Mouse (Mus musculus) heart, adult 2 months (tissue): ENCODE results near the gene Arf4. TPM values are rescaled to one million over a fixed set of nuclear protein-coding genes. Genes with fewer than 3 reads are reported as not detected.

ENCODE experiments used
- DNase-seq, 2 experiments: peaks; one replicate each; pipeline ENCODE4 v3.0.0; 2021
- H3K27ac ChIP-seq: fragments of 200-600 bp; 2 replicates; pipeline ENCODE4 v1.8.1; 2022
- H3K27me3 ChIP-seq: fragments of 200-500 bp; 2 replicates; pipeline ENCODE4 v1.6.1; 2012; ENCODE audit warnings: mild to moderate bottlenecking, low read length, inconsistent platforms, mixed read lengths; ENCODE audit not compliant: control insufficient read depth, insufficient read depth
- H3K36me3 ChIP-seq: fragments of 200-500 bp; 2 replicates; pipeline ENCODE4 v1.6.1; 2012; ENCODE audit warnings: low read length, inconsistent platforms; ENCODE audit not compliant: control insufficient read depth, insufficient read depth
- H3K4me1 ChIP-seq: fragments of 200-500 bp; 2 replicates; pipeline ENCODE4 v1.6.1; 2011; ENCODE audit warnings: low read length; ENCODE audit not compliant: control insufficient read depth, insufficient read depth
- H3K4me3 ChIP-seq: fragments of 200-600 bp; 2 replicates; pipeline ENCODE4 v1.8.1; 2022
- H3K79me2 ChIP-seq: fragments of 200-500 bp; replicated peaks from 2 replicates; pipeline ENCODE4 v1.6.1; 2012; ENCODE audit warnings: mild to moderate bottlenecking, inconsistent platforms, low read length, moderate library complexity, mixed read lengths; ENCODE audit not compliant: control insufficient read depth, insufficient read depth
- H3K9ac ChIP-seq: fragments of 200-500 bp; 2 replicates; pipeline ENCODE4 v1.6.1; 2012; ENCODE audit warnings: low read depth, mild to moderate bottlenecking, control low read depth, inconsistent platforms, low read length, mixed read lengths
- CTCF ChIP-seq: fragments of 200-600 bp; IDR thresholded peaks from 2 replicates; pipeline ENCODE4 v1.8.1; 2022; ENCODE audit warnings: antibody characterized with exemption, mild to moderate bottlenecking, moderate library complexity
- EP300 ChIP-seq: fragments of 200-500 bp; IDR thresholded peaks from 2 replicates; pipeline ENCODE4 v1.6.1; 2011; ENCODE audit warnings: low read depth, low read length, control low read depth; ENCODE audit not compliant: insufficient read depth
- POLR2A ChIP-seq: fragments of 200-500 bp; IDR thresholded peaks from 2 replicates; pipeline ENCODE4 v1.6.1; 2011; ENCODE audit warnings: mild to moderate bottlenecking, low read depth, low read length, control low read depth; ENCODE audit not compliant: insufficient read depth
- WGBS: fragments of 180-500 bp; shearing (Covaris S2); methylation state at CpG from one replicate; pipeline ENCODE4 v1.1.7; 2018; 5-methylcytosine and 5-hydroxymethylcytosine counted together
- intact Hi-C: fragments of 180-260 bp; cut with DNase I; formaldehyde crosslinking; loops from one replicate; pipeline ENCODE4 v1.15.1; 2025
- polyA plus RNA-seq: library from polyadenylated mRNA; depleted of rRNA; stranded (reverse); fragments of >200 nt; gene quantifications from 2 replicates; pipeline ENCODE4 v1.2.3, GENCODE M21; 2012
- total RNA-seq, 2 experiments: library from RNA; stranded (reverse); gene quantifications; 2 replicates each; pipeline ENCODE4 v1.2.3; 2021

Arf4 gene
- total and polyA plus RNA-seq, 3 experiments, result 55.7 to 73.2 (median 73.1) TPM

DNA sequence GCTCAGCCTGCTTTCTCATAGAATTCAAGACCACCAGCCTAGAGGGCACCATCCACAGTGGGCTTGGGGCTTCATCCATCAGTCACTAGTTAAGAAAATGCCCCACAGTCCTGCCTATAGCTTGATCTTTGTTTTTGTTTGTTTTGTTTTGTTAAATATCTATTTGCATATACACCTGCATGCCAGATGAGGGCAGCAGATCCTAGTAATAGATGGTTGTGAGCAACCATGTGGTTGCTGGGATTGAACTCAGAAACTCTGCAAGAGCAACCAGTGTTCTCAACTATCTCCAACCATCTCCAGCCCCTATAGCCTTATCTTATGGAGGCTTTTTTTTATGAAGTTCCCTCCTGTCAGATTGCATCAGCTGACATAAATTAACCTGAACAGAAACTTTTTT is 14.0 kb downstream of the Arf4 start:
- DNase-seq, result no peak
- Histone ChIP-seq H3K9ac (no peak overlapping the region), H3K4me1 (peaks cover 2% of the 10 kb centered on the region), H3K4me3 (no peak overlapping the region), H3K27ac (no peak overlapping the region), H3K27me3 (no peaks in the 10 kb centered on the region), H3K79me2 (0 out of 2 replicates have a peak, but pooled peaks cover 1% of the 10 kb centered on the region), H3K36me3 (peaks cover 15% of the 10 kb centered on the region)
- TF ChIP-seq EP300, result no peak
- peak; percentile 64 for TF ChIP-seq CTCF
- intact Hi-C loops, result no loop called here

- no peak for TF ChIP-seq POLR2A
- TF ChIP-seq CTCF, result no peak
- no peak for TF ChIP-seq EP300
- H3K27ac ChIP-seq, result no peak overlapping the region
- no peaks in the 10 kb centered on the region for H3K27me3 ChIP-seq
- H3K9ac ChIP-seq, result no peak overlapping the region
- no peak for DNase-seq
- H3K4me1 ChIP-seq, result no peaks in the 10 kb centered on the region
- intact Hi-C loops, result no loop called here
- peaks cover 3% of the 10 kb centered on the region for H3K36me3 ChIP-seq
- H3K79me2 ChIP-seq, result no peaks in the 10 kb centered on the region
- no peak overlapping the region for H3K4me3 ChIP-seq
Measured at GRCm38 (mm10) chr14:26658178-26658577, 20.3 kb downstream of the Arf4 start.

GRCm38 (mm10) chr14:26660233-26660632 is 22.4 kb downstream of the Arf4 start:
- DNase-seq, result no peak
- Histone ChIP-seq H3K27ac (no peak overlapping the region), H3K36me3 (peaks cover 3% of the 10 kb centered on the region), H3K4me1 (no peaks in the 10 kb centered on the region), H3K79me2 (no peaks in the 10 kb centered on the region), H3K9ac (no peak overlapping the region), H3K4me3 (no peak overlapping the region), H3K27me3 (no peaks in the 10 kb centered on the region)
- TF ChIP-seq POLR2A, result no peak
- no peak for TF ChIP-seq EP300
- TF ChIP-seq CTCF, result no peak
- intact Hi-C loops, result no loop called here
- 88% methylated on average over 1 of the region's 1 CpGs for WGBS

GRCm38 (mm10) chr14:26662016-26662415 is 24.1 kb downstream of the Arf4 start:
- Histone ChIP-seq H3K36me3 (peaks cover 2% of the 10 kb centered on the region), H3K27me3 (no peaks in the 10 kb centered on the region), H3K79me2 (0 out of 2 replicates have a peak, but pooled peaks cover 1% of the 10 kb centered on the region), H3K9ac (no peak overlapping the region), H3K4me3 (no peak overlapping the region), H3K4me1 (no peaks in the 10 kb centered on the region), H3K27ac (no peak overlapping the region)
- DNase-seq, result no peak
- WGBS, result 74% methylated on average over 3 of the region's 3 CpGs
- TF ChIP-seq EP300 (no peak), CTCF (no peak), POLR2A (no peak)
- intact Hi-C loops, result no loop called here

GRCm38 (mm10) chr14:26662488-26662887 is 24.6 kb downstream of the Arf4 start:
- no peak for DNase-seq
- intact Hi-C loops, result no loop called here
- Histone ChIP-seq H3K36me3 (peaks cover 5% of the 10 kb centered on the region), H3K4me3 (no peak overlapping the region), H3K27ac (no peak overlapping the region), H3K27me3 (no peaks in the 10 kb centered on the region), H3K79me2 (0 out of 2 replicates have a peak, but pooled peaks cover 1% of the 10 kb centered on the region), H3K9ac (no peak overlapping the region), H3K4me1 (no peaks in the 10 kb centered on the region)
- 66% methylated on average over 2 of the region's 2 CpGs for WGBS
- TF ChIP-seq POLR2A (no peak), CTCF (no peak), EP300 (no peak)

- peaks cover 2% of the 10 kb centered on the region for H3K4me1 ChIP-seq
- H3K27me3 ChIP-seq, result no peaks in the 10 kb centered on the region
- H3K9ac ChIP-seq, result no peak overlapping the region
- 86% methylated on average over 2 of the region's 2 CpGs for WGBS
- H3K27ac ChIP-seq, result no peak overlapping the region
- intact Hi-C loops, result no loop called here
- H3K79me2 ChIP-seq, result peaks cover 1% of the 10 kb centered on the region; the same call in 1 of the 2 replicates
- DNase-seq, result no peak
- TF ChIP-seq CTCF, result no peak
- no peak for TF ChIP-seq EP300
- TF ChIP-seq POLR2A, result no peak
- H3K36me3 ChIP-seq, result peaks cover 7% of the 10 kb centered on the region
- H3K4me3 ChIP-seq, result no peak overlapping the region
Measured at GRCm38 (mm10) chr14:26663851-26664250, 26.0 kb downstream of the Arf4 start.

DNA sequence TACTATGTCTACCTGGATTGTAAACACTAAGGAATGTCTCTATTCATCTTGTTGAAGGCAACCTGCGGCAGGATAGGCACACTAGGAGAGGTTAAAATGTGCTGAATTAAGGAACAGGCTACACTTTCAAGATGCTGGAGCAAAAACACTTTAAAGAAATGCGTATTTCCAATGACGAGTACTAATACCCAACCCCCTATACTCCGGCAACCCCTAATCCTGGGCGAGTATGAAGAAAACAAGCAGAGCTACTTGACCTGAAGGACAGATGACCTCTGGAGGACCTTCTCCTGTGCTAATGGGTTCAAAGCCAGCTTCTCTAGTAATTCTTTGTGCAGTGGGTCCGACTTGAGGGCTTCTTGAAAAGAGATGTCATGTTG is 30.1 kb downstream of the Arf4 start:
- Histone ChIP-seq H3K36me3 (peaks cover 9% of the 10 kb centered on the region), H3K9ac (peak overlapping the region; percentile 86), H3K27me3 (no peaks in the 10 kb centered on the region), H3K4me1 (peaks cover 4% of the 10 kb centered on the region), H3K4me3 (peak overlapping the region; percentile 58), H3K79me2 (peaks cover 1% of the 10 kb centered on the region; the same call in 1 of the 2 replicates), H3K27ac (no peak overlapping the region)
- no peak for TF ChIP-seq EP300
- TF ChIP-seq POLR2A, result no peak
- no peak for TF ChIP-seq CTCF
- DNase-seq, result no peak
- WGBS, result 14% methylated on average over 6 of the region's 6 CpGs
- intact Hi-C loops, result loop anchor here (5.0 kb wide), 2 partner anchors 131 to 176 kb away; no protein-coding TSS in a partner anchor
